Mouse (Mus musculus) spleen, postnatal 14 days (tissue): ENCODE measurements around the gene Fam53b.

Source experiments
- DNase-seq, 2 experiments: peaks; one replicate each; pipeline ENCODE4 v3.0.0; 2021 to 2022; ENCODE audit warnings: low spot score in 2 of 2

Fam53b gene

DNA sequence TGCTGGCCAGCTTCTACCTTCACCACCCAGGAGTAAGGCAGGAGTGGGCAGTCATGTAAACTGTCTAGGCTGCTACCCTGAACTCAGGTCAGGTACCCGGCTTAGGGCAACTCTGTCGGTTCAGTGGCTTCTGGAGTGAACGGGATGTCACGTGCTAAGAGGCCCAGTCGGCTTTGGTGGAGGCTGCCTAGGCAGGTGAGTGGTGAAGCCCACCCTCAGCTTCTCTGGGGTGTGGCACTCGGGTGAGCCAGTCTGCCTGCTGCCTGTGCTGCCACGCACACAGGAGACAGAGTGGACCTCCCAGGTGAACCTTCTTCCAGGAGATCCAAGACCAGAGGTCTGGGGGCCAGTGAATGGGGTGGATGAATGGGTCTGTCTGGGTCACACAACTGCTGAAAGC, 100.7 kb downstream of the Fam53b start:
- DNase-seq, result no peak

DNA sequence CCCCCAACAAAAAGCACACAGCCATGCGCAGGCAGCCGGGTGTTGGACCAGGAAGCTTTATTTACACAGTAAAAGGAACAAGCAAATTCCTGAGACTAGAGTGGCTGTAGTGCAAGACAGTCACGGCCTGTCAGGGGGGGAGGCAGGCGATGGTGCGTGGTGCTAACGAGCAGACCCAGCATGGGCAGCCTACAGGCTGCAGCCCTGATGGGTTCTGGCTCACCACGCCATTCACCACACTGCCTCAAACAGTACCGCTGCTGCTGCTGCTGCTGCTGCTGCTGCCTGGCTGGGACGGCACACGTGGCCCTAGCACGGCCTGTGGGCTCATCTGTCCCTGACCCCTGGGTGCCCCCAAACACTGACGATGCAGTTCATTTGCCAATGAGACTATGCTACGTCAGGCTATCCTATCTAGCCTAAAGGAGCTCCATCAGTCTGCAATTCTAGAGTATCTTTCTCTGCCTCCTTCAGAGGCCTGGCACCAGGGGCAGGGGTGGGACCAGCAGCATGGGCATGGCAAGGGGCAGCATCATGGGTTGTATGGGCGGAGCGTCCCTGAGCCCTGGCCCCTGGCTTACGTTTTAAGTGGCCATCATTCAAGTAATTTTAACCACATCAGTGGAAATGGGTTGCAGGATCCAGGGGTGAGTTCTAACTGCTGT, 101.5 kb downstream of the Fam53b start:
- no peak for DNase-seq

GRCm38 (mm10) chr7:132711579-132711978, 102.1 kb downstream of the Fam53b start:
- DNase-seq, result no peak

DNA sequence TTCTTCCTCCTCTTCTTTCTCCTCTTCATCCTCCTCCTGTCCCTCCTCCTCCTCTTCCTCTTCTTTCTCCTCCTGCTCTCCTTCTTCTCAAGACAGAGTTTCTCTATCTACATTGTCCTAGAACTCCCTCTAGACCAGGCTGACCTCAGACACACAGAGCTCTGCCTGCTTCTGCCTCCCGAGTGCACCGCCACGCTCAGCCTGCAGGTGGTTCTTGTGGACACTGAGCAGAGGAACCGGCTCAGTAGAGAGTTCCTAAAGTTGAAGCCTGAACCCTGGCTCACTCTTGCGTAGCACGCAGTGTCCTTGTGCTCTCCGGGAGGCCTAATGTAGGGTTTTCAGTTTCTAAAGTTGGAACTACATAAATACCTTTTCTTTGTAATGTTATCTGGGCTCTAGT, 108.6 kb downstream of the Fam53b start:
- peak in 1 of 2 experiments; percentile 55 for DNase-seq

GRCm38 (mm10) chr7:132704310-132704875, 109.3 kb downstream of the Fam53b start:
- no peak for DNase-seq

GRCm38 (mm10) chr7:132703515-132704309, 110.0 kb downstream of the Fam53b start:
- DNase-seq, result no peak

GRCm38 (mm10) chr7:132702492-132703070, 111.1 kb downstream of the Fam53b start:
- no peak for DNase-seq

DNA sequence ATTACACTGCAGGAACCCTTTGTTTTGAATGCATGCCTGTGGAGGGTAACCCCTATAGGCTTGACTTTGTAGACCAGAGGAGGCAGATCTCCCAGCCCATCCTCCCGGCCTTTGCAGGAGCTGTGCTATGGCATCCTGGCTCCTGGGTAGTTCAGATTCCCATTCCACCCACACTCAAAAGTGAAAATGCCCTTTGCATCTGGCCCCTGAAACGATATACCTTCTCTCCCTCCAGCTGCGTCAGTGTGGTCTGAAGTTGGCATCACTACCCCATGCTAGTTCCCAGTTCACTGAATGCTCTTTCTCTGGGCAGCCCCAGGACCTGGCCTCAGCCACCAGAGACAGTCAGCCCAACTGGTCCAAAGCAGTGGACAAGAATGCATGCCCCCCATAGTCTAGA, 111.7 kb downstream of the Fam53b start:
- no peak for DNase-seq

DNA sequence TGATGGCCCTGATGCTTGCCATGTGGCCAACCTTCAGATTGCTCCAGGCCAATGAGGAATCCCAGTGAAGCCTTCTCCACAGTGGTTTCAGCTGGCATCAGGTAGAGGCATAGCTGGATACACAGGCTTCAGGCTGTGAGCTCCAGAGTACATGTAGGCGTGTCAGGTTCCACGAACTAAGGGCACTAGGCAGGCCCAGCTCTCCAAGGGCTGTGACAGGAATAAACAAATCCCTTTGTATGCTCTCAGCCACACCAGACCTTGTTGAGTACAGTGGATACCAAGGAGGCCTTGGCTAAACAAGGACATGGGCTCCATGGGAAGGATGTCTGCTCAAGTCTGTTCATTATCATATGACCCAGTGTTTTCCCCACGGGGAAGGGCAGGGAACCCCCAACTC, 112.3 kb downstream of the Fam53b start:
- no peak for DNase-seq

GRCm38 (mm10) chr7:132700107-132700506, 113.6 kb downstream of the Fam53b start:
- DNase-seq, result no peak

DNA sequence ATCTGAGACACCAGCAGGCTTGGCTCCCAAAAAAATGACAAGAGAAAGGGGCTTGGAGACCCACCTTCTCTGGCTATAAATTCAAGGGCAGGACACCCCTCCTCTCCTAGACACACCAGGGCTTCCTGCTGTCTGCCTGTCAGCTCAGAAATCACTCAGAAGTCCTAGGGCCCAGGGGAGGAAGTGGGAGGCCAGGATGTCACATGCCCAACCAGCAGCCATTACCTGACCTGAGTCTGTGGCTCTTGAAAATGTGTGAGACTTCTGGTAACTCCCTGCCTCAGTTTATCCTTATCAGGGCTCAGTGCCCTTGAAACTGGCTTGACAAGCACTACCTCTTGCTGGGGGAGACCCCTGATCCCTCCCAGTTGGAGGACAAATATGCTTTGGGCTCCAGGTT, 114.0 kb downstream of the Fam53b start:
- DNase-seq, result no peak

DNA sequence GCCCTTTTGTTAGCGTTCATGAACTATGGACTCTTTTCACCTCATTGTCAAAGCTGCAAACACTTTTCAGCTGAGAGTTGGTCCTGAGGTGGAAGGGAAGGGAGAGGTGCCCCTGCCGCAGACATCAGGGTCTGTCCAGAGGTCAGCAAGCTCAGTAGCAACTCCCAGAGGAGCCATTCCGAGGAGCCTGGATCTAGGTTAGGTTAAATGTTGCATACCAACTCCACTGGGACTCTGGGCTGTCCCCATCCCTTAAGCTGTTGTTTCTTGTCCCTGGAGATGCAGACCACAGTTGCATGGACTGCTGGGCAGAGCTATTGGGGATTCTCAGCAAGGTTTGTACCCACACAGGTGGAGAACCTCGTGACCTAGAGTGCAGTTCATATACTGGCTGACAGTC, 114.5 kb downstream of the Fam53b start:
- no peak for DNase-seq

GRCm38 (mm10) chr7:132698737-132699136, 114.9 kb downstream of the Fam53b start:
- DNase-seq, result no peak

DNA sequence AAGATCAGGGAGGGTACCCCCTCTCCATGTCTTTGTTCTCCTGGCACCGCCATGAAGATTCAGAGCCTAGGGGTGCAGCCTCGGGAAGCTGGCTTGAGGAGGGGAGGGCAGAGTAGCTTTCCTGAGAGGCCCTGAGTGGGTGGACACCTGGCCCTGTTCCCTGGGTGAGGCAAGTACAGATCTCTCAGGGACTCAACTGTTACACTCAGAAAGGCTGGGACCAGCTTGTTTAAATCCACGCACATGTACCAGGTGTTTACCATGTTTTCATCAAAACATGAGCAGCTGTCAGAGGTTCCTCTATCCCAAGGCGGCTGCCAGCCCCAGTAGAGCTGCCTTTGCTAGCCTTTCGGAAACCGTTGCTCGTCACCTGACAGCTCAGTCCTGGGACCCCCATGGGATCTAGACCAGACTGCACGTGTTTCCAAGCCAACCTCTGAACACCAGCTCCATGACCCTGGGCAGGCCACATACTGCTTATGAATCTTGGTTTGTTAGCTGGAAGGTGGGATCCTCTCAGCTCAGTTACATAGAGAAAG, 116.4 kb downstream of the Fam53b start:
- DNase-seq, result no peak

DNA sequence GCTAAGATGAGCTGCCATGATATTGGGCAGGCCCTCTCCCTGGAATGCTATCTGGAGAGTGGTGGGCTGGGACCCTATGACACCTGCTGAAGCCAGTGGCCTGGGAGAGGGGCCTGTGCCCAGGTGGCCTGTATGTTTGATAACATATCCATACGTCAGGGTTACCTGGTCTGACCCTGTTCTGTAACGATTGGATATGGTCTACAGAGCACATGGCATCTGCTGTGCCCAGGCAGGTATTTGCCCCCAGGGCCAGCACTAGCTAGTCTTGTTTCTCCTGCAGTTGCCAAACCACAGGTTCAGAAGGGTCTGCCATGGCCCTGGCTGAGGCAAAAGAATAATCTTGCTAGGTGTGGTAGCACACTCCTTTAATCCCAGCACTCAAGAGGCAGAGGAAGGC, 120.1 kb downstream of the Fam53b start:
- no peak for DNase-seq

- no peak for DNase-seq
These were observed 121.0 kb downstream of the Fam53b start for GRCm38 (mm10) chr7:132692719-132693118.

DNA sequence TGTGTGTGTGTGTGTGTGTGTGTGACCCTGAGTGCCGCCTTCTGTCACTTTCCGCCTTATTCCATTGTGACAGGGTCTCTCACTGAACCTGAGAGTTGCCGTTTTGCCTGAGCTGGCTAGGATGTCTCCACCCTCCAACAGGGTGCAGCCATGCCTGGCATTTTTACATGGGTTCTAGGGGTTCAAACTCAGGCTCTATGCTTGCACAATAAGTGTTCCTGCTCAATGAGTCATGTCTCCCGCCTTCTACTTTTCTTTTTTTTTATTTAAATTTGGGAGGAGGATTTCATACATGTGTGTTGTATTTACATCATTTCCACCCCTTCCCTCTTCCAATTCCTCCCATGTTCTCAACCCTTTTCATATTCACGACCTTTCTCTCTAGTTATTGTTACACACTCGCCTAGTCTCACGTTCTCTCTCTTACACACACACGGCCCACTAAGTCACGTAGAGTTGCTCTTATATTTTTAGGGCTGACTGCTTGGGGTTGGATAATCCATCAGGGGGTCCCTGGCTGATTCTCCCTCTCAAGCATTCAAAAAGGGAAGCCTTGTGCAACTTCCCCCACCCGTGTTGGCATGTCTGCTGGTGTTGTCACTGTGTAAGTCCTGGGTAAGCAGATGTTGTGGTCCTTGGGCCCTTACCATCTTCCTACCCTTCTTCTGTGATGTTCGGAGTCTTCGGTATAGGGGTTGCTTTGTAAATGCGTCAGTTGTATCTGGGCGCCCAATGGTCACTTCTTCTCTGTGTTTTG, 122.8 kb downstream of the Fam53b start:
- DNase-seq, result no peak

- no peak for DNase-seq
These were observed 124.0 kb downstream of the Fam53b start for GRCm38 (mm10) chr7:132689722-132690121.

DNA sequence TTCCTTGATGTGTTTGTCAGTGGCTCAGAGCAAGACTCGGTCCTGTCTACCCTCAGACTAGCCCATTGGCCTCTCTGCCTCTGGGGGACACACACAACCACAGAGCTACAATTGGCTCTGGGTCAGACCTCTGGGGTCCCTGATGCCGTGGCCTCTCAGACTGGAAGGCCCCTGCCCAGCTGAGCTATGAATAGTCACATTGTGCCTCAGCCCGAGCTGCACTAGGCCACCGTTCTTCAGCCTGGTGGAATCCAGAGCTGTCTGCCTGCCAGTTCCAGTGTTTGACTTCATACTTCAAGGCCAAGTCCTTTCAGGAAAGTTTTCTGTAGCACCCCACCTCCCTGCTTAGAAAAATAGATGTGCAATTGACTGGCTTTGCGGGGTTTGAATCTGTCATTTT, 125.0 kb downstream of the Fam53b start:
- DNase-seq, result no peak

GRCm38 (mm10) chr7:132687897-132688296, 125.8 kb downstream of the Fam53b start:
- DNase-seq, result no peak

- no peak for DNase-seq
These were observed 127.2 kb downstream of the Fam53b start for GRCm38 (mm10) chr7:132686515-132686914.

DNA sequence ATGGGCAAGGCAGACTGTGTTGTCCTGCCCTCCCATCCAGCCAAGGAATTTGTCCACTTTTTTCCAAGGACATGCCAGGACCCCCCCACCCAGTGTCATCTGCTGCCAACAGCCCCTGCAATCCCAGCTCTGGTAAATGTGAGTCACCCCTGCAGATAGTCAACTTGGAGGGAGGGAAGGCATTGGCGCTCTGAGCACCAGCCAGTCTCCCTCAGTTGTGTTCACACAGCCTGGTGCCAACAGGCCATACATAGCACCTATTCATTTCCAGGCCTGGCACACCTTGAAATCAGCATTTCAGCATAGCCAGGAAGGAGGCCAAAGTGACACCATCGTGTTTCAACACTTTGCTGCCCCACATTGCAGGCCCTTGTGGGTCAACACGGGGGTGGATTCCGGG, 129.8 kb downstream of the Fam53b start:
- DNase-seq, result no peak
